Mouse (Mus musculus) limb, embryonic 13.5 days (tissue): ENCODE measurements at regions not wholly inside any gene's neighbourhood (a gene's known extent, or its start where the extent isn't known, plus 50 kb on each side); places are given as distances from the start of the nearest gene placed in this dataset.

Experiments used
- ATAC-seq: fragments of 200-750 bp; cut with Nextera tagmentation; 2 replicates; pipeline ENCODE4 v1.8.0; 2017; ENCODE audit warnings: low read depth, moderate number of reproducible peaks, moderate TSS enrichment; ENCODE audit not compliant: low FRiP score
- H3K27ac ChIP-seq: fragments of 300-500 bp; sonication (generic); 2 replicates; pipeline ENCODE4 v1.5.1; 2015; ENCODE audit warnings: inconsistent platforms, mild to moderate bottlenecking, moderate library complexity
- H3K27me3 ChIP-seq: fragments of 300-500 bp; sonication (generic); 2 replicates; pipeline ENCODE4 v1.6.1; 2015; ENCODE audit warnings: mild to moderate bottlenecking, inconsistent platforms
- H3K36me3 ChIP-seq: fragments of 300-500 bp; sonication (generic); 2 replicates; pipeline ENCODE4 v1.6.1; 2015; ENCODE audit warnings: inconsistent platforms, mild to moderate bottlenecking, moderate library complexity
- H3K4me1 ChIP-seq: fragments of 300-500 bp; sonication (generic); 2 replicates; pipeline ENCODE4 v1.6.1; 2015; ENCODE audit warnings: inconsistent platforms
- H3K4me2 ChIP-seq: fragments of 300-500 bp; sonication (generic); replicated peaks from 2 replicates; pipeline ENCODE4 v1.6.1; 2015; ENCODE audit warnings: inconsistent platforms, mild to moderate bottlenecking, moderate library complexity
- H3K4me3 ChIP-seq: fragments of 300-500 bp; sonication (generic); 2 replicates; pipeline ENCODE4 v1.5.1; 2015; ENCODE audit warnings: moderate library complexity, mild to moderate bottlenecking, inconsistent platforms
- H3K9ac ChIP-seq: fragments of 300-500 bp; sonication (generic); 2 replicates; pipeline ENCODE4 v1.6.1; 2015; ENCODE audit warnings: mild to moderate bottlenecking, inconsistent platforms
- H3K9me3 ChIP-seq: fragments of 300-500 bp; sonication (generic); 2 replicates; pipeline ENCODE4 v1.6.1; 2016; ENCODE audit warnings: inconsistent platforms
- WGBS: fragments of 180-500 bp; shearing (Covaris S2); methylation state at CpG from one replicate; pipeline ENCODE4 v1.1.7; 2015; 5-methylcytosine and 5-hydroxymethylcytosine counted together

DNA sequence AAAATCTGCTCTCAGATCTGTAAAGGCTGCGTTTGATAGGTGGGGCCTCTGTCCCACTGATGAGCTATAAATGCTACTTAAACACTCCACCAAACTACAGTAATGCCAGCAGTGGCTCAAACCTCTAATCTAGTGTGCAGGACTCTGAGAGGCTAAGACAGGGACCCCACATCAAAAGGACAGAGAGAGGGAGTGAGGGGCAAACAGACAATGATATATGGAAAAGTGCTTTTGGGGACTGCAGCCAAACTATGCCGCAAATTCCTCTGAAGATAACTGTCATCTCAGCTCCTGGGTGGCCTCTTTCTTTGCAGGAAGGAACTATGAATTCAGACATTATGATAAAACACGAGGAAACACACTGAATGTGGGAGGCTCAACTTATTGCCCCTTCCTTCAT is 138.9 kb upstream of the Ddit4l start:
- H3K4me1 ChIP-seq, result peaks cover 3% of the 10 kb centered on the region; the same call in 1 of the 2 replicates
- ATAC-seq, result 0 out of 2 replicates have a peak, but pooled peaks have one; percentile 19
- H3K27ac ChIP-seq, result peak overlapping the region; percentile 10; the same call in 1 of the 2 replicates
- no peaks in the 10 kb centered on the region for H3K27me3 ChIP-seq
- H3K36me3 ChIP-seq, result no peaks in the 10 kb centered on the region
- 38% methylated on average over 3 of the region's 3 CpGs for WGBS
- H3K9me3 ChIP-seq, result 0 out of 2 replicates have a peak, but pooled peaks cover 3% of the 10 kb centered on the region
- H3K9ac ChIP-seq, result no peak overlapping the region
- no peak overlapping the region for H3K4me3 ChIP-seq
- no peak overlapping the region for H3K4me2 ChIP-seq

DNA sequence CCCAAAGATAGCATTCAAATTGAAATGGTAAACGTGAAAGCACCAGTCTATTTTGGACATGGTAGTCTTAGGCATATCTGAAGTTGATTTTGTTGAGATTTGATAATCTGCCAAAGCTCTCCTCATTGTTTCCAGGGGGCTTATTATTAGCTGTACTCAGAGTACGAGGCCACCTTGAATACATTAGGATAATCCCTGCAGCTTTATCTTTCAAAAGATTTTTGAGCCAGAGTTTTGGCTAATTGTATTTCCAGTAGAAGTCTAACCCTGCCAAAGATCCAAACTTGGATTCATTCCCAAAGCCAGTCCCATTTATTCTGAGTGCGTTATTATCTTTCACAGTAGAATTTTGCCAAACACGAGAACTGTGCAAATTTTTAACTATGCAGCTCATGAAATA is 138.4 kb upstream of the Ddit4l start:
- H3K27ac ChIP-seq, result no peak overlapping the region
- H3K36me3 ChIP-seq, result no peaks in the 10 kb centered on the region
- no peak overlapping the region for H3K4me3 ChIP-seq
- no peak overlapping the region for H3K4me2 ChIP-seq
- no peak overlapping the region for H3K9ac ChIP-seq
- peaks cover 3% of the 10 kb centered on the region; the same call in 1 of the 2 replicates for H3K4me1 ChIP-seq
- ATAC-seq, result peak; percentile 28; the same call in 1 of the 2 replicates
- H3K9me3 ChIP-seq, result no peaks in the 10 kb centered on the region
- 41% methylated on average over 4 of the region's 4 CpGs for WGBS
- H3K27me3 ChIP-seq, result no peaks in the 10 kb centered on the region

- H3K4me1 ChIP-seq, result no peaks in the 10 kb centered on the region
- no peak for ATAC-seq
- no peak overlapping the region for H3K27ac ChIP-seq
- H3K36me3 ChIP-seq, result no peaks in the 10 kb centered on the region
- no peak overlapping the region for H3K9ac ChIP-seq
- H3K9me3 ChIP-seq, result no peaks in the 10 kb centered on the region
- H3K4me3 ChIP-seq, result no peak overlapping the region
- no peaks in the 10 kb centered on the region for H3K27me3 ChIP-seq
- no peak overlapping the region for H3K4me2 ChIP-seq
Measured at GRCm38 (mm10) chr3:137489592-137489991, 131.8 kb upstream of the Ddit4l start.

GRCm38 (mm10) chr3:137491508-137492019 is 129.8 kb upstream of the Ddit4l start:
- H3K27ac ChIP-seq, result no peak overlapping the region
- no peak for ATAC-seq
- H3K9ac ChIP-seq, result no peak overlapping the region
- H3K4me2 ChIP-seq, result no peak overlapping the region
- H3K4me1 ChIP-seq, result no peaks in the 10 kb centered on the region
- H3K36me3 ChIP-seq, result no peaks in the 10 kb centered on the region
- H3K9me3 ChIP-seq, result no peaks in the 10 kb centered on the region
- no peaks in the 10 kb centered on the region for H3K27me3 ChIP-seq
- 90% methylated on average over 1 of the region's 1 CpGs for WGBS
- no peak overlapping the region for H3K4me3 ChIP-seq

DNA sequence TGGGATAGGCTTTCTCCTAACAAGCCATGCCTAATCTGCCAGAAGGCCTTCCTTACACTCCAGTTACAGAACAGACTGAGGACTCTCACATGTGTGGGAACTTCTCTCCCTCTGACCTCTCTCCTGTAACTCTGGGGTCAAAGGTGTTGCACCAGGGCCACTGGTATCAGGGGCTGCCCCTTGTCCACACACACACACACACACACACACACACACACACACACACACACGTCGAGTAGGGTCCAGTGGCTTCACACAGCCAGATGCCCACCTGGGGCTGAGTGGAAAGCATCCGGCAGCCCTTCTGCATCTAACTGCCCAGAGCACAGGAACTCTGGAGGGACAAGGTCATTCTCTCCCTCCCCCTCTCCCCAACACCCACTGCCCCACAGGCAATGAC is 123.1 kb upstream of the Ddit4l start:
- H3K27me3 ChIP-seq, result no peaks in the 10 kb centered on the region
- H3K27ac ChIP-seq, result no peak overlapping the region
- no peak overlapping the region for H3K4me3 ChIP-seq
- H3K4me2 ChIP-seq, result no peak overlapping the region
- ATAC-seq, result no peak
- H3K36me3 ChIP-seq, result no peaks in the 10 kb centered on the region
- no peaks in the 10 kb centered on the region for H3K4me1 ChIP-seq
- H3K9ac ChIP-seq, result no peak overlapping the region
- 83% methylated on average over 3 of the region's 3 CpGs for whole genome bisulfite sequencing
- no peaks in the 10 kb centered on the region for H3K9me3 ChIP-seq

GRCm38 (mm10) chr3:137511283-137511682 is 110.1 kb upstream of the Ddit4l start:
- H3K9ac ChIP-seq, result no peak overlapping the region
- no peak overlapping the region for H3K4me3 ChIP-seq
- no peaks in the 10 kb centered on the region for H3K27me3 ChIP-seq
- no peak for ATAC-seq
- H3K36me3 ChIP-seq, result no peaks in the 10 kb centered on the region
- WGBS, result 95% methylated on average over 1 of the region's 1 CpGs
- H3K4me2 ChIP-seq, result no peak overlapping the region
- H3K27ac ChIP-seq, result no peak overlapping the region
- no peaks in the 10 kb centered on the region for H3K9me3 ChIP-seq
- H3K4me1 ChIP-seq, result peaks cover 11% of the 10 kb centered on the region; the same call in 1 of the 2 replicates

GRCm38 (mm10) chr3:137512411-137512810 is 109.0 kb upstream of the Ddit4l start:
- ATAC-seq, result no peak
- Histone ChIP-seq H3K4me3 (no peak overlapping the region), H3K4me2 (no peak overlapping the region), H3K9me3 (no peaks in the 10 kb centered on the region), H3K4me1 (peaks cover 11% of the 10 kb centered on the region; the same call in 1 of the 2 replicates), H3K27me3 (no peaks in the 10 kb centered on the region), H3K9ac (no peak overlapping the region), H3K27ac (no peak overlapping the region), H3K36me3 (no peaks in the 10 kb centered on the region)
- 90% methylated on average over 2 of the region's 2 CpGs for WGBS

DNA sequence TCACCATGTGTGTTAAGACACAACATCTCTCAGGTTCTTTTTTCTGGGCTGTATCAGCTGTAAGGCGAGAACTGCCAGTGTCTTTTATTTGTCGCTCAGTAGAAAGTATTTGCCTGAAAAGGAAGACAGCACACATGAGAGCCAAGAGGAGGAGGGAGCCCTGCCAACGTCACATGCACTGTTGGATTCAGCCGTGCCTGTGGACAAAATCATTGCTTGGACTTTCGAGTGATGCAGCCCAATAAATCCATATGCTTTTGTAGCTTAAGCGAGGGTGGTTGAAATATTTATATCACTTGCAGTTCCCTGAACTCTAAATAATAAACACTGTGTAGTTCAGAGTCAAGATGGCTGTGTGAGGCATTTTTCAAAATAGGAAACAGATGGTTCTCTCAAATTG is 108.4 kb upstream of the Ddit4l start:
- H3K4me1 ChIP-seq, result peaks cover 11% of the 10 kb centered on the region; the same call in 1 of the 2 replicates
- no peak overlapping the region for H3K9ac ChIP-seq
- H3K27ac ChIP-seq, result peak overlapping the region; percentile 48
- no peak overlapping the region for H3K4me2 ChIP-seq
- WGBS, result 26% methylated on average over 6 of the region's 6 CpGs
- H3K36me3 ChIP-seq, result no peaks in the 10 kb centered on the region
- no peaks in the 10 kb centered on the region for H3K9me3 ChIP-seq
- peak; percentile 36; the same call in 1 of the 2 replicates for ATAC-seq
- H3K27me3 ChIP-seq, result no peaks in the 10 kb centered on the region
- no peak overlapping the region for H3K4me3 ChIP-seq

DNA sequence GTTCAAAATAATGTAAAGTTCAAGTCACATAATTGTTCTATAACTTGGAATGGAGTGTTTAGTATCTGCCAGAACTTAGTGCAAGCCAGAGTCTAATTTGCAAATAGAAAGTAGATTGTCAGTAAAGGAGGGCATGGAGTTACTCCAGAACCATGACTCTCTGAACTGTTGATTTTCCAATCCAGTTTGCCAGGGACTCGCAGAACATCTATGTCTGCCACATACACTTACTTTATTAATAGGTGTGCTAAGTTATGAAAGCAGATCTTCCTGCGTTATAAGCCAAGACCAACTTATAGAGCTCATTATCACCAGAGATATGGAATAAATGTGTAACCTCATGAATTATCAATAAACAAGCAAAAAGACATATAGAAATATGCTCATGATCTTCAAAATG is 107.2 kb upstream of the Ddit4l start:
- 90% methylated on average over 2 of the region's 2 CpGs for WGBS
- Histone ChIP-seq H3K27ac (no peak overlapping the region), H3K4me2 (no peak overlapping the region), H3K9me3 (no peaks in the 10 kb centered on the region), H3K36me3 (no peaks in the 10 kb centered on the region), H3K4me1 (peaks cover 11% of the 10 kb centered on the region; the same call in 1 of the 2 replicates), H3K27me3 (no peaks in the 10 kb centered on the region), H3K4me3 (no peak overlapping the region), H3K9ac (no peak overlapping the region)
- no peak for ATAC-seq

GRCm38 (mm10) chr3:137517433-137517832 is 104.0 kb upstream of the Ddit4l start:
- H3K27ac ChIP-seq, result no peak overlapping the region
- no peak for ATAC-seq
- WGBS, result 38% methylated on average over 4 of the region's 4 CpGs
- H3K9ac ChIP-seq, result no peak overlapping the region
- H3K9me3 ChIP-seq, result no peaks in the 10 kb centered on the region
- no peak overlapping the region for H3K4me2 ChIP-seq
- H3K4me3 ChIP-seq, result no peak overlapping the region
- peaks cover 9% of the 10 kb centered on the region; the same call in 1 of the 2 replicates for H3K4me1 ChIP-seq
- H3K27me3 ChIP-seq, result no peaks in the 10 kb centered on the region
- no peaks in the 10 kb centered on the region for H3K36me3 ChIP-seq

- H3K4me1 ChIP-seq, result no peaks in the 10 kb centered on the region
- H3K9ac ChIP-seq, result no peak overlapping the region
- no peak overlapping the region for H3K27ac ChIP-seq
- 94% methylated on average over 1 of the region's 1 CpGs for WGBS
- no peaks in the 10 kb centered on the region for H3K36me3 ChIP-seq
- no peak overlapping the region for H3K4me2 ChIP-seq
- ATAC-seq, result no peak
- no peaks in the 10 kb centered on the region for H3K27me3 ChIP-seq
- no peak overlapping the region for H3K4me3 ChIP-seq
- H3K9me3 ChIP-seq, result no peaks in the 10 kb centered on the region
Measured at GRCm38 (mm10) chr3:137520191-137520590, 101.2 kb upstream of the Ddit4l start.

DNA sequence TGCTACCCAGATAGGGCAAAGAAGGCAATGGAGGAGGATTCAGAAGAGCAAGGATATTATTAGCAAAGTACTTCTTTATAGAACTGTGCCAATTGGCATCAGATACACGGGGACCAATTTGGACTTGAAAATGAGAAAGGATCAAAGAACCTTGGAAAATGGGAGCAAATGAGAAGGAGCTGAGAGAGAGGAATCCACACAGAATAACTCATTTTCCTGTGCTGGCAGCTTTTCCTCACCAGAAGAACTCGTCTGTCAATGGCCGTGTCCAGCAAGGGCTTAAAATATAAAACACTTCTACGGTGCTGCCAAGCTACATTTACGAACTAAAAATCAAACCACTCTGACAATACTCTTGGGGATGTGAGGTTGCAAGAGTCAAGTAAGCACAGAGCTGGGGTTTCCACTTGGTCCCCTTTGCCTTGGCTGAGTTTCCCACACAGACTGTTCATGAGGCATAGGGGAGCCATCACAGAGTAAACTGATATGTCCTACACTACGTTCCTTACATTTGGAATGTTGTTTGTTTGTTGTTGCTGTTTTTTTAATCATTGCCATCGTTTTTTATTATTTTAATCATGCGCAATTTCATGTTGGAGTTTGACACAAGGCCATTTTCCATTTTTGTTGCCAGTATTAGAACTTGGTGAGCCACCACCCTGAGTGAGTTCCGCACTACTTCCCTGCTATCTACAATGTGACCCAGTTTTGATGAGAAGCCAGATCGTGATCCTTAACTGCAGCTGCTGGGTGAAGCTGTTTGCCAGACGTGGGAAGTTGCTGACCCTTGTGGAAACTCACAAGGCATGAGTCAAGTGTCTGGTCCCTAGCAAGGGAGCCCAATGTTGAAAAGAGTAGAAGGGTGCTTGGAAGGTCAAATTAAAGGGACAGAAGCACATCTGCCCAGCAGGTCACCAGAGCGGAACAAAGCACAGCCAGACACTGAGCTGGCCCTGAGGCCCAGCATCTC is 95.5 kb upstream of the Ddit4l start:
- Histone ChIP-seq H3K9ac (no peak overlapping the region), H3K36me3 (no peaks in the 10 kb centered on the region), H3K9me3 (no peaks in the 10 kb centered on the region), H3K27me3 (no peaks in the 10 kb centered on the region), H3K27ac (no peak overlapping the region), H3K4me2 (no peak overlapping the region), H3K4me3 (no peak overlapping the region), H3K4me1 (peaks cover 16% of the 10 kb centered on the region)
- 56% methylated on average over 12 of the region's 12 CpGs for WGBS
- peak; percentile 67; the same call in 1 of the 2 replicates for ATAC-seq
